Mouse (Mus musculus): Measurements from ENCODE around the gene Msi2.

The Msi2 gene

DNA sequence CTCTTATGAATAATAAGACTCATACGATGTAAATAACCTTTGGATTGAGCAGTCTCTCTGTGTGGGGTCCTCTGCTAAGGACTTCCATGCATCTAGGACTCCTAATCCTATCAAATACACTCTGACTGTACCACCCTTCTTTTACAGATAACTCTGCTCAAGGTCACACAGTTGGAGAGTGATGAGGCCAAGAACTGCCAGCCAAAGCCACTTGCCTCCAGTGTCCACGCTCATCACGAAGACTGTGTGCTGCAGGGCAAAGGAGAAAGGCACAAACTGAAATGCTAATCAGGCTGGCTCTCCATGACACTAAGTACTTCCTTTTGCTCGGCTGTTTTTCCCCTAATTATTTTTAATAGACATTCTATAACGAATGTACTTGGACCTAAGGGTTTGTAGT, 153.9 kb downstream of the Msi2 start:
- DNase-seq (ENCODE audit: low read depth, low spot score) = no peak

- DNase-seq (ENCODE audit: low read depth, low spot score) = no peak
These were observed 157.1 kb downstream of the Msi2 start for GRCm38 (mm10) chr11:88561191-88561590.

GRCm38 (mm10) chr11:88560634-88561033, 157.7 kb downstream of the Msi2 start:
- no peak for DNase-seq (ENCODE audit: low read depth, low spot score)

- no peak for DNase-seq (ENCODE audit: low read depth, low spot score)
These were observed 158.8 kb downstream of the Msi2 start for GRCm38 (mm10) chr11:88559365-88559970.

GRCm38 (mm10) chr11:88558731-88559130, 159.6 kb downstream of the Msi2 start:
- no peak for DNase-seq (ENCODE audit: low read depth, low spot score)

- no peak for DNase-seq (ENCODE audit: low read depth, low spot score)
These were observed 160.3 kb downstream of the Msi2 start for GRCm38 (mm10) chr11:88557828-88558580.

- DNase-seq (ENCODE audit: low read depth, low spot score) = no peak
These were observed 161.1 kb downstream of the Msi2 start for GRCm38 (mm10) chr11:88557116-88557768.

DNA sequence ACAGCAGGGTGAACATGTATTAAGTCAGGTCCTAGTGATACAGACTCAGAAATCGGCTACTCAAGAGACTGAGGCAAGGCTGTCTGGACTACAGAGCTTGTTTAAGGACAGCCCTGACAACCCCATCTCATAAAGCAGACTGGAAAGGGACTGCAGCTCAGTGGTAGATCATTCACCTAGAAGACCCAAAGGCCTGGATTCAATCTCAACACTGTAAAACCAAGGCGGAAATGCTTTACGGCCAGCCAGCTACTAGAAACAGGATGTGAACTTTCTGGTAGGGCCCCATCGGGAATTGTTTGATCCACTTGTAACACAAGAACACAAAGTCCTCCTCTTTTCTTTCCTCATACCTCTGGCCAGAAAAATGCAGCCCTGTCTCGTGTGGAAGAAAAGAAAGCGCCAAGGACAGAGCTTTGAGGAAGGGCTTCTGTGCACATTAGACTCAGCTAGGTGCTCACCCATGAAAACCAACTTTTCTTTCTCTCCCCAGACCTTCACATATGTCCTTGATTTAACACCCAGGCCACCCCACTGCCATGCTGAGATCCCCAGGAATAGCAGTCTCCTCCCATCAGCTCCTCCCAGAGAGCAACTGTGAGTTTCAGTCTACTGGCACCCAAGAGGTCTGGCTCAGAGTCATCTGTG, 162.3 kb downstream of the Msi2 start:
- DNase-seq (ENCODE audit: low read depth, low spot score) = no peak

- DNase-seq (ENCODE audit: low read depth, low spot score) = no peak
These were observed 163.0 kb downstream of the Msi2 start for GRCm38 (mm10) chr11:88555232-88555818.

- no peak for DNase-seq (ENCODE audit: low read depth, low spot score)
These were observed 164.6 kb downstream of the Msi2 start for GRCm38 (mm10) chr11:88553521-88554310.

DNA sequence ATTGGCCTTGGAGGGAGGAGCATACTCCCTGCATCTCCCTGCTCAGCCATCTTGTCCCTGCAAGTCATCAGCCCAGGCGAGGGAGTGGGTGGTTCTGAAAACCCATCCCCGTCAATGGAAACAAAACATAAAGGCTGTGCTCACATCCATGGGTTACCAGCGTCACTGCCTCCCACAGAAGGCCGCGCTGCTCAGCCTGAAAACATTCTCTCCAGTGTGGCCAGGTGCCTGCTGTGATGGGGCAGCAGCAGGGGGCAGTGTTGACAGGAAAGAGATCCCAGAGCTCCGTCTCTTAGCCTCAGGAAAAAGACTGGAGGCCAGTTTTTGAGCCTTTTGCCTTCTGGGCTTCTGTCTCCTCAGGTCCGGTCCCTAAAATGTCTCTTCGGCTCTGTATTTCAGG, 165.3 kb downstream of the Msi2 start:
- DNase-seq (ENCODE audit: low read depth, low spot score) = no peak

GRCm38 (mm10) chr11:88552385-88552784, 165.9 kb downstream of the Msi2 start:
- no peak for DNase-seq (ENCODE audit: low read depth, low spot score)

GRCm38 (mm10) chr11:88551034-88551433, 167.3 kb downstream of the Msi2 start:
- DNase-seq (ENCODE audit: low read depth, low spot score) = no peak

GRCm38 (mm10) chr11:88550083-88550907, 168.0 kb downstream of the Msi2 start:
- DNase-seq (ENCODE audit: low read depth, low spot score) = no peak

DNA sequence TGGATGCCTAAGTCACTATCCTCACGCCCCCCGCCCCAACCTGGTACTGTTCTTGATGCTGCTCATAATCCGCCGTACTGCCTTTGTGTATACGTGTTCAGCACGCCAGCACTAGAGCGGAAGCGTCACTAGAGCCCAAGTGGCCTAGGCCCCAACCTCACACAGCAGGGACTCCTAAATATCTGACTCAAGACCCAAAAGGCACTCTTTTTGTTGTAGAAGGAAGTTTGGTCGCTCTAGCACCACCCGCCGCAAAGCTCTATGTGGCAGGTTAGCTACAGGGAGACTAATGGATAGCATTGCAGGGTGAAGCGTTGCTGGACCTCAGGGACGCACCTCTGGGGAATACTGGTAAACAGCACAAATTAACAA, 168.8 kb downstream of the Msi2 start:
- DNase-seq (ENCODE audit: low read depth, low spot score) = no peak

DNA sequence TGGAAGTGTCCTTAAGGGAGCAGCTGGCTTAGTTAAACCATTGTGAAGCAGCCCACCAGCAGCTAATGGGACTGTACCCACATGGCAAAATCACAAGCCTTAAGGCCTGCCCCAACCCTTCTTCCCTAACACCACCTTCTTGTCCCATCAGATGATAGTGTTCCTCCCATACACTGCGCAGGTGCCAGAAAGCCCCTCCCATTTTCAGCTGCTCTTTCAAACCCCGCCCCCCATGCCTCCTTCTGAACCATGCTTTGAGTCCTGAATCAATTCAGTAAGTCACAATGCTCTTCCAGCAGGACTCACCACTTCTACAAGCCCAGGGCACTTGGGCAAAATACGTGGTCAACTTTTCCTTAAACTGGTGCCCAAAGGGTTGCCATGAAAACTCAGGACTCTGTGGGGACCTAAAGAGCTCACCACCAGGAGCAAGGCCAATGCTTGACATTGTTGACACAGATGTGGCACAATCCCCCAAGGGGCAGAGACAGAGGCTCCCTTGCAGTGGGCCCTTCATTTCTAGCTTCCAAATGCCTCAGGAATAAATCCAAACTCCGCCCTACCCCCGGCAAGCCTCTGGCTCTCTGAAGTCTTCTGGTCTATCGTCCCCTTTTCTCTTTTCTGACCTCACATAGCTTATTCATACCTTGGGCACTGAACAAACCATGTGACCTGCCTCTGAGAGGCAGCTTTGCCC, 169.3 kb downstream of the Msi2 start:
- DNase-seq (ENCODE audit: low read depth, low spot score) = no peak

DNA sequence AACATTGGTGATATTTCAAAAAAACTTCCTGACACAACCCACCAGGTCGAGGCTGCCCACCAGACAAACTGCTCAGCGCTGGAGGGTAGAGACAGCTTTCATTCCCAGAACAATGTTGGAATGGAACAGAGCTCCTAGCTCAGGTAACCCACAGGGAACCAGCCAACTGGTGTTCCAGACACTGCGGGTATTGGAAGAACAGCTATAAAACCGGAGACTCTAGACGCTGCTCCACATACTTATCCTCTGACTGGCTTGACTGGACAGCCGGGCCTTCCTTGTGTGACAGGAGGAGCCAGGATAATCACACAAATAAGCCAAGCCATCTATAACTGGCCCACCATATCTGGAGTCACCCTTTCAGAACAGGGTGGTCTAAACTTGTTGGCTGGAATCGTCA, 169.9 kb downstream of the Msi2 start:
- DNase-seq (ENCODE audit: low read depth, low spot score) = no peak

- DNase-seq (ENCODE audit: low read depth, low spot score) = no peak
These were observed 174.5 kb downstream of the Msi2 start for GRCm38 (mm10) chr11:88543771-88544170.

- no peak for DNase-seq (ENCODE audit: low read depth, low spot score)
These were observed 175.5 kb downstream of the Msi2 start for GRCm38 (mm10) chr11:88542817-88543216.

Data from WW6 (cell line).